Mouse (Mus musculus) C2C12 (cell line): ENCODE data around the gene Lrg1.

Experiments
- CEBPB ChIP-seq: IDR thresholded peaks from one replicate; pipeline ENCODE4 v1.6.1; 2011; ENCODE audit warnings: low read depth, mild to moderate bottlenecking, control low read depth, moderate library complexity
- CTCF ChIP-seq: IDR thresholded peaks from one replicate; pipeline ENCODE4 v1.5.1; 2011; ENCODE audit not compliant: control insufficient read depth, insufficient read depth, insufficient read length
- FOSL1 ChIP-seq: IDR thresholded peaks from one replicate; pipeline ENCODE4 v1.8.0; 2011; ENCODE audit warnings: mild to moderate bottlenecking, low read length; ENCODE audit not compliant: poor library complexity, insufficient read depth, severe bottlenecking
- MAX ChIP-seq: IDR thresholded peaks from one replicate; pipeline ENCODE4 v1.6.1; 2011; ENCODE audit warnings: mild to moderate bottlenecking, control low read depth
- MYOD1 ChIP-seq: IDR thresholded peaks from one replicate; pipeline ENCODE4 v1.6.1; 2011; ENCODE audit warnings: low read depth; ENCODE audit not compliant: control insufficient read depth, insufficient read length
- MYOG ChIP-seq: IDR thresholded peaks from one replicate; pipeline ENCODE4 v1.6.1; 2011; ENCODE audit not compliant: control insufficient read depth, insufficient read length; ENCODE audit errors: extremely low read depth
- USF1 ChIP-seq: IDR thresholded peaks from one replicate; pipeline ENCODE4 v1.6.1; 2011; ENCODE audit warnings: low read depth, mild to moderate bottlenecking, control low read depth, moderate library complexity

- TF ChIP-seq MYOD1: no peak
- TF ChIP-seq CTCF: no peak
- no peak for TF ChIP-seq MYOG
- no peak for TF ChIP-seq USF1
- TF ChIP-seq MAX: no peak
- no peak for TF ChIP-seq CEBPB
- TF ChIP-seq FOSL1: no peak
These were observed 1.6 kb downstream of the Lrg1 start for GRCm38 (mm10) chr17:56119981-56120880.
